Mouse (Mus musculus) skeletal muscle tissue, postnatal 0 days (tissue): Measurements from ENCODE around the gene Decr2. TPM values are rescaled to one million over a fixed set of nuclear protein-coding genes. Genes with fewer than 3 reads are reported as not detected.

Source experiments
- polyA plus RNA-seq: library from polyadenylated mRNA; unstranded; fragments of >200 nt; fragmentation: Nextera tagmentation; extraction: Ambion mirVana; gene quantifications from 2 replicates; pipeline ENCODE4 v1.2.1, GENCODE M21; 2015

The Decr2 gene
- polyA plus RNA-seq: 18.5 and 22.5 TPM in 2 replicates

GRCm38 (mm10) chr17:26089905-26090632, at the start of gene Decr2:
Gene Decr2, minus strand, starts transcription at chr17:26090337.

GRCm38 (mm10) chr17:26138239-26138836, 48.2 kb upstream of the Decr2 start, which contains the start of gene Axin1:
Gene Axin1, plus strand, starts transcription at chr17:26138688.

GRCm38 (mm10) chr17:26123267-26123684, 33.1 kb upstream of the Decr2 start, which contains the start of gene Mrpl28:
Gene Mrpl28, plus strand, starts transcription at chr17:26123500.

GRCm38 (mm10) chr17:26113181-26113948, 23.2 kb upstream of the Decr2 start, which contains the start of gene Tmem8:
Gene Tmem8, plus strand, starts transcription at chr17:26113299.

GRCm38 (mm10) chr17:26095121-26095740, 5.1 kb upstream of the Decr2 start, which contains the start of gene Nme4:
Gene Nme4, minus strand, starts transcription at chr17:26095602.

GRCm38 (mm10) chr17:26068831-26069739, 21.1 kb downstream of the Decr2 start, which contains the start of gene Rab11fip3:
Gene Rab11fip3, minus strand, starts transcription at chr17:26069555.

Other genes starting within 250 kb of the Decr2 start
- 4.3 and 4.5 TPM in 2 replicates for gene Gm20683, start 248.6 kb downstream of the Decr2 start, polyA plus RNA-seq
- 11.2 and 13.6 TPM in 2 replicates for gene Rhot2, start 245.5 kb downstream of the Decr2 start, polyA plus RNA-seq
- gene Wdr90, start 228.8 kb downstream of the Decr2 start, polyA plus RNA-seq: 3.5 and 5.5 TPM in 2 replicates
- 120 and 122 TPM in 2 replicates for gene Mcrip2, start 221.6 kb downstream of the Decr2 start, polyA plus RNA-seq
- gene Mettl26, start 215.3 kb downstream of the Decr2 start, polyA plus RNA-seq: 35.5 and 37.9 TPM in 2 replicates
- 0.15 and 0.19 TPM in 2 replicates for gene Wfikkn1, start 209.5 kb downstream of the Decr2 start, polyA plus RNA-seq
- gene Rab40c, start 170.6 kb downstream of the Decr2 start, polyA plus RNA-seq: 9.7 and 10.2 TPM in 2 replicates
- 27.6 and 28.6 TPM in 2 replicates for gene Pigq, start 145.4 kb downstream of the Decr2 start, polyA plus RNA-seq
- gene Nhlrc4, start 145.4 kb downstream of the Decr2 start, polyA plus RNA-seq: not detected in 2 replicates
- 0.14 TPM in 1 of 2 replicates, not detected in the other for gene A930017K11Rik, start 137.8 kb downstream of the Decr2 start, polyA plus RNA-seq
- 6.7 and 8.4 TPM in 2 replicates for gene Capn15, start 104.5 kb downstream of the Decr2 start, polyA plus RNA-seq
- 9.0 and 10.9 TPM in 2 replicates for gene Rab11fip3, start 20.8 kb downstream of the Decr2 start, polyA plus RNA-seq
- 28.8 and 36.8 TPM in 2 replicates for gene Nme4, start 5.3 kb upstream of the Decr2 start, polyA plus RNA-seq
- 1.8 and 2.0 TPM in 2 replicates for gene Tmem8, start 23.0 kb upstream of the Decr2 start, polyA plus RNA-seq
- 122 and 126 TPM in 2 replicates for gene Mrpl28, start 33.2 kb upstream of the Decr2 start, polyA plus RNA-seq
- 6.8 and 6.9 TPM in 2 replicates for gene Axin1, start 48.4 kb upstream of the Decr2 start, polyA plus RNA-seq
- not detected in 2 replicates for gene Pdia2, start 108.8 kb upstream of the Decr2 start, polyA plus RNA-seq
- 0.45 and 0.77 TPM in 2 replicates for gene Rgs11, start 112.6 kb upstream of the Decr2 start, polyA plus RNA-seq
- gene Arhgdig, start 117.4 kb upstream of the Decr2 start, polyA plus RNA-seq: 6.3 and 7.5 TPM in 2 replicates
- gene Fam234a, start 153.9 kb upstream of the Decr2 start, polyA plus RNA-seq: 37.9 and 47.9 TPM in 2 replicates
- 34.2 and 37.7 TPM in 2 replicates for gene Luc7l, start 162.6 kb upstream of the Decr2 start, polyA plus RNA-seq